Mouse (Mus musculus) ovary, adult 18-20 months (tissue): ENCODE data around the gene Commd1.

Source experiments
- DNase-seq: peaks from one replicate; pipeline ENCODE4 v3.0.0; 2022; ENCODE audit warnings: low spot score, mixed read lengths

The Commd1 gene

DNA sequence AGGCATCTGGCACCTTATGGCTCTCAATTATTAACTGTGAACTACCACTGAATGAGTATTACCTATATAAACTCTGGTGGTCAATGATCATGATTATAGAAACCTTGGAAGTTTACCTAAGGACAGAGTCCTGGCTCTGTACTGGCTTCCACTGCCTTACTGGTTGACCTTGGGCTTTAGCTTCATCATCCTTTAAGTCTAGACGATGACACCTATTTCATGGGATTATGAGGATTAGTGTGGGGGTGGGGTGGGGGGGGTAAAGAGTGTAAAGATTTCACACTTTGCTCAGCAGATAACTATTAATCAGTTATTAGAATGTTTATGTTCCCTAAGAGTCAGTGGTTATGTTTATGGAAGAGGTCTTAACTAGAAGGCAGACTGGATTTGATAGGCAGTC lies 7.6 kb upstream of the Commd1 start:
- DNase-seq = no peak

DNA sequence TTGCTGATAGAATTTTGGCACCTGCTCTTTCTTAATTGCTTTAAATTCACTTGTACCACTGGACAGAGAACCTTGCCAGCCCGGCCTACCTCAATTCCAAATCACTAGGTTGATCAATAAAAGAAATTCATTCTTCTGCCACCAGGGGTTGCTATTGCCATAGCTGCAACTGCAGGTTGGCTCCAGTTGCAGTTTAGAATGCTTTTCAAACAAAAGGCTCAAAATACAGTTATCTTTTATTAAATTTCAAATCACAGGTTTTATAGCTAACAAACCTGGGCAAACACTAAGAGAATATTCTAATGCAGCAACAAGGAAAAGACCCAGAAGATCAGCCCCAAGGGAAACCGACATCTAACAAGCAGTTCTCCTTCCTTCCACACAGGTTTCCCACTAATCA lies 5.2 kb upstream of the Commd1 start:
- DNase-seq = no peak

DNA sequence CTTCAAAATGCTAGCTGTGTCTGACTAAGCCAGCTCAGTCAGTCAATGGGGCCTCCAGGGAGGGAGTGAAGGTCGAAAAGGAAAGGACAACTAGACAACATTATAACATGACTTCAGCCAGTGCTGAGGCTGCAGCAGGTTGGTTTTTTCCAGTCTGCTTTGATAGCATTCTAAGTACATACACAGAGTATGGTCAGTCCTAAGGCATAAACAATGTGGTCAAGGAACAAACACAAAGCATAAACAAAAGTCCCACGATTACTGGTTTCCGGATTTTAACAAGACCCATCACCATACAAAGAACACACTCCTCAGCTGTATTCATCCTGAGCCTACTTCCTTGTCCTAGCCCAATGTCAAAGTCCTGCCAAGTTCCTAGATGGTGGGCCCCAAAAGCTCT lies 3.3 kb upstream of the Commd1 start:
- no peak for DNase-seq

DNA sequence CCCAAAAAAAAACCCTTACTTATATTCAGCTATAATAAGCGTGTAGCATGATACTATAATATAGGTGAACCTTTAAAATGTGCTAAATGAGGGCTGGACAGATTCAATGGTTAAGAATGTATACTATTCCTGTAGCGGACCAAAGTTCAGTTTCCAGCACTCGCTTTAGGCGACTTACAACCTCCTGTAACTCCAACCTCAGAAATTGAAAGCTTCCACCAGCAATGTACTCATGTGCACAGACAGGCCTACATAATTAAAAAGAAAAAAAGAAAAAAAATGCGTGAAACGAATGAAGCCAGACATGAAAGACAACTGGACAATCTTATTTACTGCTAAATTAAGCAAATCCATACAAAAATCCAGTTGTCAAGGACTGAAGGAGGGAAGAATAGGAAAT lies 664 bp upstream of the Commd1 start:
- DNase-seq = no peak

DNA sequence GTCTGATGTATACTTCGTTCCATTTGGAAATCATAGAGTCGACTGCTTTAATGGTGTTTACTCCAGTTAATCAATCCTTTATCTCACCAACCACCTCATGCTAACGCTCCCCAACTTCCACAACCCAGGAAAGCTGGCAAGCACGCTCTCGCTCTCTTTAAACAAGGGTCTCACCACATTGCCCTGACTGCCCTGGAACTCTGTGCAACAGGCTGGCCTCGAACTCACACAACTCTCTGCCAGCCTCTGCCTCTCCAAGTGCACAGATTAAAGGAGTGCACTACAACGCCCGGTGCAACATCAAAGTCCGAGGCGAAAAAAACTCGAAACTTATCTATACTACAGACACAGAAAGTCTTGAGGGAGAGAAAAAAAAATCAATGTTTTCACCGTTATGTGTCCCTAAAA lies 635 bp downstream of the Commd1 start:
- DNase-seq = no peak

DNA sequence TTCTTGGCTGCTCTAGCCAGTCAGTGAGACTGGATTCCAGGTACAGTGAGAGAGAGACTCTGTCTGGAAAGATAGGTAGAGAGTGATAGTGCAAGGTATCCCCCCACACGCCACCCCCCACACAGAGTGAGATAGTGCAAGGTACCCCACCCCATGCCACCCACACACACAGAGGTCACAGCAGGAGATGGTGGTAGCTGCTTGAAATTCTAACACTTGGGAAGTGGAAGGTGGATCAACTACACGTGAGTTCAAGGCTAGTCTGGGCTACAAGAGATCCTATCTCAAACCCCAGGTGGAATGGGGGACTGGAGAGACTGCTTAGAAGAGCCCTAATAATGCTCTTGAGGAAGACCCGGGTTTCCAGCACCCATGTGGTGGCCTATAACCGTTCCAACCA lies 1.1 kb downstream of the Commd1 start:
- DNase-seq = no peak

DNA sequence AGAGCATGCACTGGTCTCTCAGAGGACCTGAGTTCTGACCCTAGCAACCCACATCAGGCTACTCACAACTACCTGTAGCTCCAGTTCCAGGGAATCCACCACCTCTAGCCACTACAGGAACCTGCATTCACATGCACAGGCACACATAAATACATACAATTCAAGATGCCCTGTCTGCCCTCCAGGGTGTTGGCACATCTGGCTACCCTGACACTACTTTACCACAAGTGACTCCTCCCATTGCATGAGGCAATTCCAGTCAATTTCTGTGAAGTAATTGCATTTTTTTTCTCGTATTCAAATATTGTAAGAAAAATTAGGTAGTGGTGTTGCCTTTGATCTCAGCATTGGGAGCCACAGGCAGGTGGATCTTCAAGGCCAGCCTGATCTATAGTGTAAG lies 3.0 kb downstream of the Commd1 start:
- no peak for DNase-seq

DNA sequence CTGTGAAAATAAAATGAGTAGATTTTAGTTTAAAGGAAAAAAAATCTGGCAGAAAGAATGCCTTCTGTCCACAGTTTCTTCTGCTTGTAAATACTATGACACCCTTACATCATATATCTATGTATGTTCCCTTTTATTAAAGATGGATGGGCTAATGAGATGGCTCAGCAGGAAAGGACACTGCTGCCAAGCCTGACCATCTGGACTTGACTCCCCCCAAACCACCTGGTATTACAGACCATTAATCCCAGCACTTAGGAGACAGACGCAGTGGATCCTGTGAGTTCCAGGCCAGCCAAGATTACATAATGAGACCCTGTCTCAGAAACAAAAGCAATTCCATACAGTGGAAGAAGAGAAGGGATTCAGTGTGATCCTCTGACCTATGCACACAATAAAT lies 3.5 kb downstream of the Commd1 start:
- no peak for DNase-seq

DNA sequence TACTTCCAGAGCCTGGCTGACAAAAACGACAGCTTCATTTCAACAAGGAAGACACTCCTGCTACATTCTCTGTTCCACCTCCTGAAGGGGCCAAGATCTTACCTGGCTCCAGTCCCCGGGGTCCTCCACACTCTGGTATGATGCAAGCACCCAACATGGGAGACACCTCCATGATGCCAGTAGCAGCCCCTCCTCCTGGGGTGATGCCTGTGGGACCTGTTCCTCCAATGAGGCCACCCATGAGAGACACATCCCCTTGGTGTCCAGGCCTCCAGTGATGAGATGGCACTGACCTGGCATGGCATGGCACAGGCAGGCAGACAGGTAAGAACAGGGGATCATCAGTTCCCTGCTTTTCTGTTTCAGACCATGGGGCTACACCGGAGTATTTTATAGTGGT lies 4.0 kb downstream of the Commd1 start:
- DNase-seq = no peak

DNA sequence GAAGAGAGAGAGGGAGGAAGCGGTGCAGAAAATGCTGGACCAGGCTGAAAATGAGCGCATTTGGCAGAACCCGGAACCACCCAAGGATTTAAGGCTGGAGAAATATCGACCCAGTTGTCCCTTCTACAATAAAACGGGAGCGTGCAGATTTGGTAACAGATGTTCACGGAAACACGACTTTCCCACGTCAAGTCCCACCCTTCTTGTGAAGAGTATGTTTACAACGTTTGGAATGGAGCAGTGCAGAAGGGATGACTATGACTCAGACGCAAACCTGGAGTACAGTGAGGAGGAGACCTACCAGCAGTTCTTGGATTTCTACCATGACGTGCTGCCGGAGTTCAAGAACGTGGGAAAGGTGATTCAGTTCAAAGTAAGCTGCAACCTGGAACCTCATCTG lies 8.6 kb downstream of the Commd1 start:
- no peak for DNase-seq

DNA sequence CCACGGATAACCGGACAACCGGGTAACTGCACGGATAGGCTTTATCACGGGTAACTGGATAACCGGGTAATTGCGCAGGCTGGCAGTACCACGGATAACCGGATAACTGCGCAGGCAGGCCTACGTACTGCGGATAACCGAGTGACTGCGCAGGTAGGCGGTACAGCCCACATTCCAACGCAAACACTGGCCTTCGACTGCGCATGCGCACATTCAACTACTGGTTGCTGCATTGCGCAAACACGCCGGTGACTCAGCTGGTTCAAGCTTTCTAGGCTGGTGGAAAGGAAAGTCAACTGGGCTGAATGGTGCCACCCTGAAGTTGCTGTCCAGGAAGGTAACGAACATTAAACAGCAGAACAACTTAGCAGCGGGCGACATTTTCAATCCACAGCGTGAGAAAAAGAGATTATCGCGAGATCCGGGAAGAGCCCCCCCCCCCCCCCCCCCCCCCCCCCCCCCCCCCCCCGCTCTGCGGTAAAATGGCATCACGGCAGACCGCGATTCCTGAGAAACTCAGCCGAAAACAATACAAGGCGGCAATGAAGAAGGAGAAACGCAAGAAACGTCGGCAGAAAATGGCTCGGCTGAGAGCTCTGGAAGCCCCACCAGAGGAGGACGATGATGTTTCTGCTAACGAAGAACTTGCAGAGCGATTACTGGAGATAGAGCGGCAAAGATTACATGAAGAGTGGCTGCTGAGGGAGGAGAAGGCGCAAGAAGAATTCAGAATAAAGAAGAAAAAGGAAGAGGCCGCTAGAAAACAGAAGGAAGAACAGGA lies 9.2 kb downstream of the Commd1 start:
- peak; percentile 75 for DNase-seq

DNA sequence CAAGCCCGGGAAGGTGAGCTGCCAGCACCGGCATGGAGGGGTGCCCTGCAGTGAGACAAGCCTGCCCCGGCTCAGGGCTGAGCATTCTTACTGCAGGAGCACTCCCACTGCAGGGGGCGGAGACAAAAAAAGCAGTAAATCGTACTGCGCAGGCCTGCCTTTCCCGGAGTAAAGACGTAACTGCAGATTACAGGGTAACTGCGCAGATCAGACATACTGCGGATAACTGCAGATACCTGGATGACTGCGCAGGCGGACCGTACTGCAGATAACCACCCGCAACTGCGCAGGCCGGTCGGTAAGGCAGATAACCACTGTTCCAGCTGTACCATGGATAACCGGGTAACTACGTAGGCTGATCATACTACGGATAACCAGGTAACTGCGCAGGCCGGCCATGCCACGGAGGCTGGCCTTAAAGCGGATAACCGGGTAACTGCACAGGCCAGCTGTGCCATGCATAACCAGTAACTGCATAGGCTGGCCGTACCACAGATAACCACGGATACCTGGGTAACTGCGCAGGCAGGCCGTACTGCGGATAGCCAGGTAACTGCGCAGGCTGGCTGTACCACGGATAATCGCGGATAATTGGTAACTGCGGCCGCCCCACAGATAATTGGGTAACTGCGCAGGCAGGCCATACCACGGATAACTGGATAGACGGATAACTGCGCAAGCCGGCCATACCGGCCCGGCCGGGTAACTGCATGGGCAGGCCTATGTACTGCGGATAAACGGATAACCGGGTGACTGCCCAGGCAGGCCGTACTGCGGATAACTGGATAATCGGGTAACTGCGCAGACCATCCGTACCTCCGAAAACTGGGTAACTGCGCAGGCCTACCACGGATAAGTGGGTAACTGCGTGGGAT lies 10.1 kb downstream of the Commd1 start, which contains the start of gene Zrsr1:
Gene Zrsr1 (plus strand): TSS at position 171 of the 875 bp plus-strand sequence.
- DNase-seq = peak; percentile 70

DNA sequence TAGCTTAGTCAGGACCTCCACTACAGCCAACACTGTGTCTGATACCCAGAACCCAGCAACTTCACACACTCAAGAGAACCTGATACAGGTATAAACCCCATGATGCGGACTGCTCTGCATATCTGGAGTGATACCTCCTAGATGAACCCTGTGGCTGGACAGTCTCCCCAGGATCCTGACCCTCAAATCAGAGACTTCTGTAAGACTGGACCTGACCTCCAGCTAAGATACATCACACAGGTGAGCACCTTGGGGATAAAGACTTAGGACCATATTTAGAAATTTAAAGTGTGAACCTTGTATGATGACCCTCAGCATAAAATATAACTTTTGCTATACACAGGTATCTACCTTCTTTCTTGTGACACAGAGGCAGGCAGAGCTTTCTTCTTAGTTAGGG lies 11.6 kb downstream of the Commd1 start:
- no peak for DNase-seq

DNA sequence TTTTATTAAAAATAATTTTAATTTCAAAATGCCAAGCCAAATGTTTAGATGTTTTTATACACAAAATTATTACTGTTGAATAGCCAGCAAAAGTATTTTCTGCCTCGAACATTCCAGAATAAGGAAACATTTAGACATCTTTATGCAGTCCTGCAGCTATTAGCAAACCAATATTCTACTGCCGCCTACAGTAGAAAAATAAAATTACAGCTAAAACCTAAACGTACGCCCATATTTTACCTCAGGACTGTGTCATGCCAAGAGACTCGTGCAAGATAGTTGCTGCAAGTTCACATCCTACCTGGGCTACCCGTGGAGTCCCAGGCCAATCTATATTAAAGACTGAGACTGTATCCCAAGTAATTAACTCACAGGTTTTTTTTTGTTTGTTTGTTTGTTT lies 12.7 kb downstream of the Commd1 start:
- no peak for DNase-seq

DNA sequence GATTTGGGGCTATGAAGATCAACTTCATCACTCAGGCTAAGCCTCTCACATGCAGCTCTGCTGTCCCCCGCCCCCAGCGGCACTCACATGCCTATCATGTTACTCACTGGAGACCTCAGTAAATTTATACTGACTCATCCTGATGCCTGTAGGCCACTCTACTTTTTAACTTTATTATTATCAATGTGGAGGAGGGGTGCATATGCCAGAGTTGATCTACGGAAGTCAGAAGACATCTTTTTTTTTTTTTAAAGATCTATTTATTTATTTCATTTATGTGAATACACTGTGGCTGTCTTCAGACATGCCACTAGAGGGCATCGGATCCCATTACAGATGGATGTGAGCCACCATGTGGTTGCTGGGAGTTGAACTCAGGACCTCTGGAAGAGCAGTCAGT lies 16.7 kb downstream of the Commd1 start:
- DNase-seq = no peak

DNA sequence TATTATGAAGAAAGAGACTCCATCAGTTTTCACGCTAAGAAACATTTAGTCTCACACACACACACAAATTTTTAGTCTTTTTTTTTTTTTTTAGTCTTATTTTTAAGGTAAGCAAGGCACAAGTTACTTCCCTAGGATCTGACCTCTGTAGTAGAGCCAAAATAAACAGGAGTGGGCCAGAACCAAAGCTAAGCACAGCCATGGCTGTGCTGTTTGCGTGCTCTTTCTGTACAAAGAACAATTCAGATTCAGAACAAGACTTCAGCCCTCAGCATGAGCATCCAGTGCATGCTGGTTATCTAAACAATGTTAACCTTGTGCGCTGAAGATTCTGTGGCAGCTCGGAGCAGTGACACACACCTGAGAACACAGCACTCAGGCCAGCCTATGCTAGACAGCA lies 17.8 kb downstream of the Commd1 start:
- DNase-seq = no peak

DNA sequence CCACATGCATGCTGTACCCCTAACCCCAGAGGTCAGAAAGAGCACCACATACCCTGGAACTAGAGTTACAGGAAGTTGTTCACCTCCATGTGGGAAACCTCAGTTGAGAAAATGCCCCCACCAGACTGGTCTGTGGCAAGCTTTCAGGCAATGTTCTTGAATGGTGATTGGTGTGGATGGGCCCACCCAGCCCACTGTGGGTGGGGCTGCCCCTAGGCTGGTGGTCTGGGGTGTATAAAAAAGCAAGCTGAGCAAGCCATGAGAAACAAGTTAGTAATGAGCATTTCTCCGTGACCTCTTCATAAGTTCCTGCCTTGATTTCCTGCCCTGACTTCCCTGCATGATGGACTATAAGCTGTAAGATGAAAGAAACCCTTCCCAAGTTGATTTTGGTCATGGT lies 20.1 kb downstream of the Commd1 start:
- DNase-seq = no peak

DNA sequence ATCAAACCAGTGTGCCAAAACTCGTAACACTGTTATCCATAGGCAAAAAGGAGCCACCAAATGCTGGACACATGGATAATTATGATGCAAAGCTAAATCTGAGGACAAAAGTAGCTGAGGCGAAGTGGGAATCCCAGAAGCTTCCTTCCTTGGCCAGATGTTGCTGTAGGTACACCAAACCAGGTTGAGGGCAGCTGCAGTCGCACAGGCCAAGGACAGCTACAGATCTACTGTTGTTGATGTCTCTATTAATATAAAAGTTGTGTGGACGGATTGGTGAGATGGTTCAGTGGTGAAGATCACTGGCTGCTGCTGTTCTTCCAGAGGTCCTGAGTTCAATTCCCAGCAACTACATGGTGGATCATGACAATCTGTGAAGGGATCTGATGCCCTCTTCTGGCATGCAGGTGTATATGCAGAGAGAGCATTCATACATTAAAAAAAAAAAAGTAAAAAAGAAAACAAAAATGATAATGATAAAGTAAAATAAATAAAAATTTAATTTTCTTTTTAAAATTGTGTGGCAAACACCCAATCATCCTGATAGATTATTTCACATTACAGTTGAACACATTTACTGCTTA lies 24.3 kb downstream of the Commd1 start:
- no peak for DNase-seq

DNA sequence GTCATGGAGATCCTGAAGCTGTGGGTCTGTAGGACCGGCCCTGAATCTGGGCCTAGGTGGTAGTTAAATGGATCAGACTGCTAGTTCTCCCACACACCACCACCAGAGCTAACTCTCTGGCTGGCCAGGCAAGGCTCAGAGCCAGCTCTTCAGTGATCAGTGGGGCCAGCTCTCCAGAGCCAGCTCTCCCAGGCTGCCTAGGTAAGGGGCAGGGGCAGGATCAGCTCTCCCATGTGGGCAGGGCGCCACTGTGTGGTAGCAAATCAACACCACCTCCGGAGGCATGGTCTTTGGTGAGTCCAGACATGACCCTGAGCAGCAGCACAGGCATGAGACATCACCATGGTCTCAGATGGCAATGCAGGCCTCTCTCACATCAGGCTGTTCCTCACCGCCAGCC lies 25.4 kb downstream of the Commd1 start:
- DNase-seq = peak; percentile 59

DNA sequence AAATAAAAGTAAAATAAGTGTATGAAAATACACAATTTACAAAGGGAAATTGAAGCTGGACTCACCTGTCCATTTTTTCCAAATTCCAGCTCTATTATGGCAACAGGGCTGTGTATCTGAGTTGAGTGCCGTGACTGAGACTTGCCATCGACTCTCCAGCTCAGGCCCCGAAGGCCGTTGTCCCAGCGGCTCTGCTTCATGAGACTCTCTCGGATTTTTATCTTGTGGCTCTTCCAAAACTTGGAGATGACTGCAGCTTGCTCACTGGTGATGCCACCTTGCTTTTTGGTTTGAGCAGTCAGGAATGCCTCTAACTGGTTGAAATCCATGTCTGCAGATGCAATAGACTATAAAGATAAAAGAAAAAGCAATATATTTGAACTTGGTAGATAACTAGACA lies 25.8 kb downstream of the Commd1 start:
- DNase-seq = no peak

DNA sequence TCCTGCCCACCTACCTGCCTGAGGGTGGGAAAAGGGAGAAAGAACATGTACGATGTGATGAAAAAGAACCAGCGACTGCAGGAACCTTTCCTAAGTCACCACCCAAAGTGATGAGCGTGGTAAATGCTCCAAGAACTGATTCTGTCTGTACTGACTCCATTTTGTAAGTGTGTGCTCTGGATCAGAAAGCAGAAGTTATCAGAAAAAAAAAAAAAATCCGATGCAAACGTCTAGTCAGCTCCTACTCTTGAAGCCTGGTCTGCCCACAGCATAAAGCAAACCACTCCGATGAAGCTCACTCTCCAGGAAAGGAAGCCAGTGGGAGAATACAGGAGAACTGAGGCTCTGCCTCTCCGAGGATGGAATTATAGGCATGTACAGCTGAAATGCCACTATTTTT lies 29.5 kb downstream of the Commd1 start:
- no peak for DNase-seq

DNA sequence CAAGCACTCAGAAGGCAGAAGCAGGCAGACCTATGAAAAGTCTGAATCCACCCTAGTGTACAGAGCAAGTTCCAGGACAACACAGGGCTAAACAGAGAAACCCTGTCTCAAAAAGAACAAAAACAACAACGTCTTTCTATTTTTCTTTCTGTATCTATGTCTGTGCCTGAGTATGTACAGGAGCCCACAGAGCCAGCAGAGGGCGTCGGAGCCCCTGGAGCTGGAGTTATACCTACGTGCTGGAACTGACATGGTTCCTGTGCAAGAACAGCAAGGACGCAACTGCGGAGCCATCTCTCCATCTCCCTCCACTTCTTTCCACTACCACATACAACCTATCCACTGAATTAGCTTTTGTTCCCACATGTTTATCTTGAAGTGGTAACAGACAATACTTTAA lies 32.1 kb downstream of the Commd1 start:
- no peak for DNase-seq

DNA sequence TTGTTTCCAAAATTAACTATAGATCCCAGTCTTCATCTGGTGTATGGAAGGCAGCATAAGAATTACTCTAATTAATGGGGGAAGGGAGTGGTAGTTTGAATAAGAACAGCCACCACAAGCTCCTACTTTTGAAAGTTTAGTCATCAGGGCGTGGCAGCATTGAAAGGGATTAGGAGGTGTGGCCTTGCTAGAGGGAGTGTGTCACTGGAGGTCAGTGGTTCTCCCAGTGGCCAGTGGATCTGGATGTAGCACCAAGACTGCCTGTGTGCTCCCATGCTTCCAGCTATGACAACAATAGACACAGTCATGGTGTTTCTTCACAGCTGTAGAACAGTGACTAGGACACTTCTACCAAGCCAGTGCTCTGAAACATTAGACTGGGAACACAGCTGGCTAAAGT lies 33.1 kb downstream of the Commd1 start:
- no peak for DNase-seq
